Mouse (Mus musculus): ENCODE measurements around the gene Atox1. TPM values are rescaled to one million over a fixed set of nuclear protein-coding genes. Genes with fewer than 3 reads are reported as not detected.

Atox1 gene
- polyA plus RNA-seq, 1 experiment from 2014 or later: 340 TPM

DNA sequence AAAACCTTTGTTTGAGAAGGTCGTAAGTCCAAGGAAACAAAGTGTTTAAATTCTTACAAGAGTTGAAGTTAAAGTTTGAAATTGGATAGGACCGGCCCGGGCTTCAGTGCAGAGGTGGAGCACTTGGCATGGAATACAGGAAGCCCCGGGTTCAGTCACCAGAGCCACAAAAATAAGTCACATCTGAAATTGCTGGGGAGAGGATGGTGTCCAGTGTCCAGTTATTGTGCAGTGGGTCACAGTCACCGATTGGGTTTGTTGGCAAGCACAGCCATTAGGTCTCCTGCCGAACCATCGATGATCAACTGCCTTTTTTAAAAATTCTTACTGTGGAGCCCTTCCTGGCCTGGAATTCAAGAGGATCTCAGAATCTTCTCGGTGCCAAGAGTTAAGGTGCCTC lies 9.7 kb upstream of the Atox1 start:
- Histone ChIP-seq H3K27me3 (ENCODE audit: control insufficient read depth, insufficient read depth, low read length) (no peaks in the 10 kb centered on the region), H3K4me3 (replicated peaks; ENCODE audit: low read length) (peak overlapping the region; percentile 86), H3K27ac (no peak overlapping the region), H3K9me3 (ENCODE audit: control insufficient read depth, low read length) (no peaks in the 10 kb centered on the region), H3K36me3 (replicated peaks; ENCODE audit: control insufficient read depth, insufficient read depth) (0 out of 2 replicates have a peak, but pooled peaks cover 6% of the 10 kb centered on the region), H3K9ac (peak overlapping the region; percentile 88), H3K4me2 (replicated peaks) (peak overlapping the region; percentile 91), H3K4me1 (replicated peaks; ENCODE audit: control insufficient read depth, insufficient read depth, low read length) (peaks cover 27% of the 10 kb centered on the region)
- WGBS: 65% methylated on average over 8 of the region's 8 CpGs
- DNase-seq (ENCODE audit: low spot score) (no peak), ATAC-seq (ENCODE audit: low FRiP score) (no peak)

DNA sequence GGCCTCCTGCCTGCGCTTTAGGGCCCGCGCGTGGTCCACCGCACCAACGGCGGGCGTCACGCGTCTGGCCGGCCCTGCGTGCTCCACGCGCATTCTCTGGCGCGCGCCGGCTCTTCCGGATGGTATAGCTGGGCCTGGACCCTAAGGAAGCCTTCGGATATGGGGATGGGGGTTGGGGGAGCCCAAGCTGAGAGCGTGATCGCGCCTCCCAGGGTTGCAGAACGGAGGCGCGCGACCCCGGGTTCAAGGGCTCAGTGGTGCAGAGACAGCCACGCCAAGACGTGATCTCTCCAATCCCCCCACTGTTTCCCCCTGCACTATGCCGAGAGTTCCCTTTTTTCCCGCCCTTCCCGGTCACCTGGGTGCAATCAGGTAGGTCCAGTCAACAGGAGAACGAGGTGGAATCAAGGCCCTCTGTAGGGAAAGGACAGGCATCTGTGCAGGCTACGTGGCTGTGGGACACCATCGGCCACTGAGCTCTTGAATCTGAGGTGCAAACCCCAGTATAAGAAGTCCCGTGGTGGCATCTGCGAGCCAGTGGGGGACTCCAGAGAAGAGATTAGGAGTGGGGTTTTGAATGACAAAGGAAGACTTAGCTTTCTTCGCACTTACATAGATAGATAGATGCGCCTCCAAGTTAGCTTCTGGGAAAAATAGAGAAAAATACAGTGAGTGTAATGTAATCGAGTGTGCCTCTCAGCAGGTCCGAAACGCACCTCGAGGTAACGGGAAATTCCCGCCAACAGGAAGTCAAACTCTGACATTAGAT lies 9.1 kb upstream of the Atox1 start:
- H3K27me3 ChIP-seq (ENCODE audit: control insufficient read depth, insufficient read depth, low read length): no peaks in the 10 kb centered on the region
- peak; percentile 37 for DNase-seq (ENCODE audit: low spot score)
- H3K4me2 ChIP-seq (replicated peaks): peak overlapping the region; percentile 91
- H3K9me3 ChIP-seq (ENCODE audit: control insufficient read depth, low read length): no peaks in the 10 kb centered on the region
- peak overlapping the region; percentile 88 for H3K9ac ChIP-seq
- H3K27ac ChIP-seq: peak overlapping the region; percentile 81
- H3K36me3 ChIP-seq (replicated peaks; ENCODE audit: control insufficient read depth, insufficient read depth): 0 out of 2 replicates have a peak, but pooled peaks cover 6% of the 10 kb centered on the region
- 1% methylated on average over 46 of the region's 46 CpGs for WGBS
- peaks cover 27% of the 10 kb centered on the region for H3K4me1 ChIP-seq (replicated peaks; ENCODE audit: control insufficient read depth, insufficient read depth, low read length)
- ATAC-seq (ENCODE audit: low FRiP score): no peak; the same call in 1 of the 2 replicates
- H3K4me3 ChIP-seq (replicated peaks; ENCODE audit: low read length): peak overlapping the region; percentile 86

DNA sequence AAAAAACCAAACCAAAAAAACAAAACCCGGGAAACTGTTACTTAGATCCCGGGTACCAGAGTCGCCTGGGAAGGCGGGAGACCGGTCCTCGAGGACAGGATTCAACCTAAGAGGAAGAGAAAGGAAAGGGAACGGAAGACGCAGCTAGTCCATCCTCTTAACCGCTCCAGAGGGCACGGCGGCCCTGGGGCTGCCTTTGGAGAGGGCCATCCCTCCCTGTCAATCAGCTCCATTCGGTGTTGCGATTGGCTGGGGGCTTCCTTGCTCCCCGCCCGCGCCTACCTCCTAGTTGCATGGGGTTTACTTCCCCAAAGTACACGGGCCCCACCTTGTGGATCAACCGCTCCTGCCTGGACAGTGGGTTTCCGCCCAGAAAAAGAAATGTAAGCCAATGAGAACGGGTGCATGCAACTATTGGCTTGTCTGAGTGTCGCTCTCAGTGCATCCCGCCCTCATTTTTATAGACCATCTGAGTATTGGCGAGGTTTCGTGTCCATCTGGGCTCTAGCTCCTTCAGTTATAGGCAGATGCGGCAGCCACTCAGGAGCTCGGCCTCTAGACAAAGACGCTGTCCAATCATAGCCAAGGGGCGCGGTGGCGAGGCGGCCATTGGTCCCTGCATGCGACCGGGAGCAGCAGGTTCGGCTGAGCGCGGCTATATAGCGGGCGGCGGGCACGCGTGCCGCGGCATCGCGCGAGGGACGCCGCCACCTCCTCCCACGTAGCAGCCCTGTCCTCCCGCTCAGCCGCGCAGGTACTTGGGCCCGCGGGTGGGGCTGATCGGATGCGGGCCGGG lies 8.2 kb upstream of the Atox1 start, which contains the start of gene G3bp1:
Gene G3bp1, plus strand, starts transcription at position 638 of the 796 bp plus-strand sequence.
- Histone ChIP-seq H3K9ac (peak within 1 kb of the TSS; percentile 88), H3K9me3 (ENCODE audit: control insufficient read depth, low read length) (no peaks in the 10 kb centered on the region), H3K27me3 (ENCODE audit: control insufficient read depth, insufficient read depth, low read length) (no peaks in the 10 kb centered on the region), H3K36me3 (replicated peaks; ENCODE audit: control insufficient read depth, insufficient read depth) (0 out of 2 replicates have a peak, but pooled peaks cover 6% of the 10 kb centered on the region), H3K27ac (peak within 1 kb of the TSS; percentile 81), H3K4me1 (replicated peaks; ENCODE audit: control insufficient read depth, insufficient read depth, low read length) (peaks cover 27% of the 10 kb centered on the region), H3K4me2 (replicated peaks) (peak within 1 kb of the TSS; percentile 91), H3K4me3 (replicated peaks; ENCODE audit: low read length) (peak within 1 kb of the TSS; percentile 86)
- under 1% methylated on average over 57 of the region's 57 CpGs for WGBS
- peak; percentile 98 for ATAC-seq (ENCODE audit: low FRiP score)
- peak; percentile 98 for DNase-seq (ENCODE audit: low spot score)

DNA sequence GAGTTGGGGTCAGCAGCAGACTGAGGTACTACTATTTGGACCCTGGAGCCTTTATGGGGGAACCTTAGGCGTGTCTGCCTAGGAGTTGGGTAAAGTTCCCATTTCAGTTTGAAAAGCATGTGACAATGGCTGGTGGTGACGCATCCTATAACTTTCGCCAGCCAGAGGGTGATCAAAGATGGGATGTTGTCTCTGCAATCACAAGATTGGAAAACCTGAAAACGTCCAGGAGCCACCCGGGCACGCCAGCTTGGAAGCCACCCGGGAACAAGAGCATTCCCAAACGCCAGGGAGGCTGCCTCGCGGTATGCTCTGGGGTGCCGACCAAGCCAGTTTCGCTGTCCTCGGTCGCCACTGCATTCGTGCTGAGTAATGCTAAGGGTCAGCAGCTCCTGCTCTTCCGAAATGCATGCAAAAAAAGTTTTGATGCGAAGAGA lies 7.6 kb upstream of the Atox1 start:
- DNase-seq (ENCODE audit: low spot score) (peak; percentile 32), ATAC-seq (ENCODE audit: low FRiP score) (no peak)
- H3K4me1 ChIP-seq (replicated peaks; ENCODE audit: control insufficient read depth, insufficient read depth, low read length): peaks cover 23% of the 10 kb centered on the region
- peak overlapping the region; percentile 58 for H3K9ac ChIP-seq
- H3K27ac ChIP-seq: peak overlapping the region; percentile 79
- H3K4me2 ChIP-seq (replicated peaks): peak overlapping the region; percentile 74
- 3% methylated on average over 17 of the region's 17 CpGs for WGBS
- H3K27me3 ChIP-seq (ENCODE audit: control insufficient read depth, insufficient read depth, low read length): no peaks in the 10 kb centered on the region
- no peaks in the 10 kb centered on the region for H3K9me3 ChIP-seq (ENCODE audit: control insufficient read depth, low read length)
- H3K36me3 ChIP-seq (replicated peaks; ENCODE audit: control insufficient read depth, insufficient read depth): 0 out of 2 replicates have a peak, but pooled peaks cover 6% of the 10 kb centered on the region
- H3K4me3 ChIP-seq (replicated peaks; ENCODE audit: low read length): peak overlapping the region; percentile 37

DNA sequence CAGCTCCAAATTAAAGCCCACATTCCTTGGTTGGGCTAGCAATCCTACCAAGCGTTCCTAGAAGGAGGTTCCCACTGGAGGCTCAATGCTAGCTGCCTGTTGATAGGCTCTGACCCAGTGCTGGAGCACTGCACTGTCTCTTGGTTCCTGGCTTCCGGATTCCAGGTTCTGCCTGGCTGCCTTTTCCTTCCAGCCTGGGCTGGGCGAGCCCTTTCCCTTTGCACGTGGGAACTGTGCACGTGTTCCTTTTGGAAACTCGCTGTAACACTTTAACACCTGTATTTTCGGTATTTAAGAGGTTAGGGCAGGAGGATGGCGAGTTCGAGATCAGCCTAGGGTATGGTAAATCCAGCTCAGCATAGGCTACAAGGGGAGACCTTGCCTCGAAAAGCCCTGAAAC lies 7.0 kb upstream of the Atox1 start:
- Histone ChIP-seq H3K36me3 (replicated peaks; ENCODE audit: control insufficient read depth, insufficient read depth) (0 out of 2 replicates have a peak, but pooled peaks cover under 1% of the 10 kb centered on the region), H3K4me3 (replicated peaks; ENCODE audit: low read length) (no peak overlapping the region), H3K4me2 (replicated peaks) (peak overlapping the region; percentile 74), H3K9ac (peak overlapping the region; percentile 58), H3K9me3 (ENCODE audit: control insufficient read depth, low read length) (no peaks in the 10 kb centered on the region), H3K27ac (peak overlapping the region; percentile 79), H3K27me3 (ENCODE audit: control insufficient read depth, insufficient read depth, low read length) (no peaks in the 10 kb centered on the region), H3K4me1 (replicated peaks; ENCODE audit: control insufficient read depth, insufficient read depth, low read length) (peaks cover 21% of the 10 kb centered on the region)
- 64% methylated on average over 10 of the region's 10 CpGs for WGBS
- DNase-seq (ENCODE audit: low spot score) (no peak), ATAC-seq (ENCODE audit: low FRiP score) (no peak)

DNA sequence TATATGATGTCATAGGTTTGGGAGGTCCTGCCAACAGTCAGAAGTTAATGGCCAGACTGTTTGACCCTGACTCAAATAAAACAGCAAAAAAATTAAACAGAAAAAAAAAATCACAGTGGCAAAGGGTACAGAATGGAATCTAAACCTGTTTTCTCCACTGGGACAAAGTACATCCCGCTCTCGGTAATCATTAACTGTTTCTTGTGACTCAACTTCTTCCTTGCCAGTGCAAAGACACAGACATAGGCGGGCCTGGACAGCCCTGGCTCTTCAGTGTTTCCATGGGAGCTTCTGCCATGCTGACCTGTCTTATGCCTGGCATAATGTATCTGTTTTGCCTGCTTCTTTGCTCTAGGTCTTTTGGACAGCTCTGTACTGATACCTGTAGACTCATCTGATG lies 4.1 kb upstream of the Atox1 start:
- ATAC-seq (ENCODE audit: low FRiP score) (no peak), DNase-seq (ENCODE audit: low spot score) (no peak)
- WGBS: 90% methylated on average over 3 of the region's 3 CpGs
- no peak overlapping the region for H3K9ac ChIP-seq
- H3K4me1 ChIP-seq (replicated peaks; ENCODE audit: control insufficient read depth, insufficient read depth, low read length): peaks cover 14% of the 10 kb centered on the region
- H3K9me3 ChIP-seq (ENCODE audit: control insufficient read depth, low read length): no peaks in the 10 kb centered on the region
- no peaks in the 10 kb centered on the region for H3K36me3 ChIP-seq (replicated peaks; ENCODE audit: control insufficient read depth, insufficient read depth)
- no peak overlapping the region for H3K27ac ChIP-seq
- no peak overlapping the region for H3K4me2 ChIP-seq (replicated peaks)
- no peaks in the 10 kb centered on the region for H3K27me3 ChIP-seq (ENCODE audit: control insufficient read depth, insufficient read depth, low read length)
- no peak overlapping the region for H3K4me3 ChIP-seq (replicated peaks; ENCODE audit: low read length)

DNA sequence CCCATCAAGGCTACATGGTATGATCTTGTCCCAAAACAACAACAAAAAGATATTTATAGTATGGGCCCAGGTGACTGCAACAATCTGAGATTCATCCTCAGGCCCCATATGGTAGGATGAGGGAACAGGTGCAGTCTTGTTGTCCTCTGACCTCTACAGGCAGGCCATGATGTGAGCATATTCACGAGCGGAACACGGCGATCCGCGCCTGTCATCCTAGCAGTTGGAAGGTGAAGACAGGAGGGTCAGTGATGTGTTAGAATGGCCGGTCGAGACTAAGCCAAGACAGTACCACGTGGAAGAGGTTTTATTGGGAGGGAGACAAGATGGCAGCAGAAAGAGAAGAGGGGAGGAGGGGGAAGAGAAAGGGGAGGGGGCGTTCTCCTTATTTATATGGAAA lies 3.7 kb upstream of the Atox1 start:
- no peak overlapping the region for H3K27ac ChIP-seq
- H3K4me2 ChIP-seq (replicated peaks): no peak overlapping the region
- no peak overlapping the region for H3K4me3 ChIP-seq (replicated peaks; ENCODE audit: low read length)
- no peak for ATAC-seq (ENCODE audit: low FRiP score)
- H3K9me3 ChIP-seq (ENCODE audit: control insufficient read depth, low read length): no peaks in the 10 kb centered on the region
- H3K27me3 ChIP-seq (ENCODE audit: control insufficient read depth, insufficient read depth, low read length): no peaks in the 10 kb centered on the region
- no peak for DNase-seq (ENCODE audit: low spot score)
- 86% methylated on average over 10 of the region's 10 CpGs for WGBS
- H3K9ac ChIP-seq: no peak overlapping the region
- peaks cover 18% of the 10 kb centered on the region for H3K4me1 ChIP-seq (replicated peaks; ENCODE audit: control insufficient read depth, insufficient read depth, low read length)
- no peaks in the 10 kb centered on the region for H3K36me3 ChIP-seq (replicated peaks; ENCODE audit: control insufficient read depth, insufficient read depth)

DNA sequence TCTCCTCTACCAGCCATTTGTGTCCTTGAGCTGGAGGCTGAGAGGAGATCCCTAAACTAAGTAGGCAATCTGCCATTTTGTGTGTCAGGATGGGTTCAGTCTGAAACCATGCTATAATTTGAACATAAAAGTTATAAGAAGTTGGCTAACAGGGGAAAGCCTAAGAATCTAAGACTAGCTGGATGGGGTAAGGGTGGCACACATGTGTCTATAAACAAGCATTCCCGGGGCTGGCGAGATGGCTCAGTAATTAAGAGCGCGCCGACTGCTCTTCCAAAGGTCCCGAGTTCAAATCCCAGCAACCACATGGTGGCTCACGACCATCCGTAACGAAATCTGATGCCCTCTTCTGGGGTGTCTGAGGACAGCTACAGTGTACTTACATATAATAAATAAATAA lies 1.1 kb upstream of the Atox1 start:
- H3K4me1 ChIP-seq (replicated peaks; ENCODE audit: control insufficient read depth, insufficient read depth, low read length): peaks cover 22% of the 10 kb centered on the region
- H3K36me3 ChIP-seq (replicated peaks; ENCODE audit: control insufficient read depth, insufficient read depth): no peaks in the 10 kb centered on the region
- WGBS: 97% methylated on average over 9 of the region's 9 CpGs
- H3K9ac ChIP-seq: no peak overlapping the region
- no peaks in the 10 kb centered on the region for H3K9me3 ChIP-seq (ENCODE audit: control insufficient read depth, low read length)
- no peak overlapping the region for H3K4me2 ChIP-seq (replicated peaks)
- DNase-seq (ENCODE audit: low spot score) (no peak), ATAC-seq (ENCODE audit: low FRiP score) (no peak)
- no peaks in the 10 kb centered on the region for H3K27me3 ChIP-seq (ENCODE audit: control insufficient read depth, insufficient read depth, low read length)
- H3K27ac ChIP-seq: no peak overlapping the region
- no peak overlapping the region for H3K4me3 ChIP-seq (replicated peaks; ENCODE audit: low read length)

DNA sequence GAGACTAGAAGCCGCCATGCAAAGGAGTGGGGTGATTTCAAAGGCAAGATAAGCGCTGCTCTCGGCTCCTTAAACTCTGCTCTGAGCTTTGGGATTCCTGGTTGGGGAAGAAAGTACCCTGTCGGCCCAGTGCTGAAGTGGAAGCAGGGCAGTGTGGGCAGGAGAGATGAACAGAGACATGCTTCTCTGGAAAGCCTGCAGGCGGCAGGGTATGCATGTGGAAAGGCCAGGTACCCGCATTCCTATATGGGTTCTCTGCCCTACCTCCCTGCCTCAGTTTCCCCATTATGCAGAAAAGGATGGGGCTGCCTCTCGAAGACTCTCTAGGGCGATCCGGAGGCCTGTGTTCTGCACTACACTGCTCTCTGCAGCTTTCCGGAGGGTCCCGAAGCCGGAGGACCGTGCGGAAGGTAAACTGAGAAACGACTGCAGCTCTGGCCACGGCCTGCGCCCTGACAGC lies 450 bp downstream of the Atox1 start:
- H3K4me3 ChIP-seq (replicated peaks; ENCODE audit: low read length): peak overlapping the region; percentile 62
- H3K4me2 ChIP-seq (replicated peaks): peak overlapping the region; percentile 82
- DNase-seq (ENCODE audit: low spot score) (no peak), ATAC-seq (ENCODE audit: low FRiP score) (peak; percentile 75)
- peak overlapping the region; percentile 17; the same call in 1 of the 2 replicates for H3K27ac ChIP-seq
- H3K9ac ChIP-seq: peak overlapping the region; percentile 61
- 1% methylated on average over 17 of the region's 17 CpGs for WGBS
- H3K9me3 ChIP-seq (ENCODE audit: control insufficient read depth, low read length): no peaks in the 10 kb centered on the region
- no peaks in the 10 kb centered on the region for H3K27me3 ChIP-seq (ENCODE audit: control insufficient read depth, insufficient read depth, low read length)
- H3K36me3 ChIP-seq (replicated peaks; ENCODE audit: control insufficient read depth, insufficient read depth): no peaks in the 10 kb centered on the region
- H3K4me1 ChIP-seq (replicated peaks; ENCODE audit: control insufficient read depth, insufficient read depth, low read length): peaks cover 22% of the 10 kb centered on the region

Measured in hindbrain, embryonic 14.5 days (tissue).